Mouse (Mus musculus): ENCODE results near the gene Rbbp8nl.

DNA sequence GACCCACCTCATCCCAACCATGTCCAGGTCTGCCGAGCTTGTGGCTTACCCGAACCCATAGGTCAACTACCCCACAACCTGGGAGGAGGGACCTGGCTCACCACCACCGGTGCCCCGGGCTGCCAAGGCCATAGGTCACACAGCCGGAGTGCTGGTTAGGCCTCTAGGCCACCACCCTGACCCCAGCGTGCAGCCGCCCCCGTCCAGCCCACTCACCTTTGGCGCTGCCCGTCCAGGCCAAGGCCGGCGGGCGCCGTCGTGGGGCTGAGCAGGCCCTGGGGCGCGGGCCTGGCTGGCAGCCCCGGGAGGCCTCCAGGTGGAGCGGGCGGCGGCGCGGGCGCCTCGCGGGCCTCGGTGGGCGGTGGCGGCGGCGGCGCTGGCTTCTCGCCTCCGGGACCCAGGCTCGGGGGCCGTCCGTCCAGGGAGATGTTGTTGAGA lies 16.8 kb downstream of the Rbbp8nl start:
- TF ChIP-seq POLR2A (IDR thresholded peaks at IDR 0.05; ENCODE audit: control insufficient read depth, extremely low read depth, insufficient read depth, low read length, poor library complexity), result no peak
- 0 out of 2 replicates have a peak, but pooled peaks have one; percentile 17 for TF ChIP-seq CTCF (IDR thresholded peaks at IDR 0.05; ENCODE audit: borderline replicate concordance, control insufficient read depth, extremely low read depth, insufficient read depth, low read length, poor library complexity)
